12 mouse cellular contexts compared by ENCODE assay signal in genomic region chr13:57450189-57450821, GRCm38 (mm10).
DNase-seq lines count a peak whose midpoint lies in the region; ATAC-seq and TF ChIP-seq lines count a peak whose summit lies in the region.
"Had no signal": no experiment of that assay in that cellular context is flagged by ENCODE, and none has a peak within 500 bp of the region (broad histone marks: within the 10 kb centered on the region; RNA-seq: fewer than 3 reads in every experiment).

No protein-coding gene starts in this region.

- H3K4me2 ChIP-seq in midbrain, postnatal 0 days (ENCODE audit: low read depth, low read length, poor library complexity, severe bottlenecking) = no peak overlapping the region
- H3K4me2 ChIP-seq: heart, embryonic 12.5 days had no signal

- peaks cover 38% of the 10 kb centered on the region for H3K4me1 ChIP-seq in forebrain, embryonic 10.5 days
- peaks cover 3% of the 10 kb centered on the region; the same call in 1 of the 2 replicates for H3K4me1 ChIP-seq in midbrain, postnatal 0 days (ENCODE audit: insufficient read depth, low read length)
- H3K4me1 ChIP-seq in heart, embryonic 10.5 days = no peaks in the 10 kb centered on the region
- H3K4me1 ChIP-seq: heart, embryonic 12.5 days had no signal

- no peak for ATAC-seq in midbrain, postnatal 0 days (ENCODE audit: low FRiP score)

- peak; percentile 12 for DNase-seq in layer of hippocampus, adult 9-10 months (ENCODE audit: low spot score)
- no peak for DNase-seq in layer of hippocampus, adult 11-12 months (ENCODE audit: low spot score)
- DNase-seq in forebrain, embryonic 10.5 days (ENCODE audit: extremely low spot score, low spot score) = peak; percentile 50
- DNase-seq in hindlimb bud, embryonic 11.5 days (ENCODE audit: extremely low spot score, low read depth, low spot score) = peak; percentile 64
- peak; percentile 79 for DNase-seq in midbrain, postnatal 0 days (ENCODE audit: low spot score)
- no peak for DNase-seq in cerebellum, adult 11-12 months
- DNase-seq in heart, embryonic 10.5 days (ENCODE audit: low spot score) = no peak
- DNase-seq in cerebellum, adult 11 months = no peak
- DNase-seq: cerebellum, postnatal 14 days; lung, postnatal 36 days had no signal

- WGBS in forebrain, embryonic 10.5 days = 7% methylated on average over 11 of the region's 11 CpGs
- WGBS in midbrain, postnatal 0 days = 22% methylated on average over 11 of the region's 11 CpGs
- WGBS in heart, embryonic 10.5 days = 33% methylated on average over 11 of the region's 11 CpGs

- H3K27me3 ChIP-seq in forebrain, embryonic 10.5 days (ENCODE audit: poor library complexity, severe bottlenecking) = peaks cover 25% of the 10 kb centered on the region
- H3K27me3 ChIP-seq in midbrain, postnatal 0 days (ENCODE audit: insufficient read depth, low read length) = no peaks in the 10 kb centered on the region
- no peaks in the 10 kb centered on the region for H3K27me3 ChIP-seq in heart, embryonic 10.5 days (ENCODE audit: insufficient read depth, poor library complexity, severe bottlenecking)

- no peak overlapping the region for H3K4me3 ChIP-seq in forebrain, embryonic 10.5 days
- H3K4me3 ChIP-seq in midbrain, postnatal 0 days (ENCODE audit: low read depth, low read length) = no peak overlapping the region
- no peak overlapping the region for H3K4me3 ChIP-seq in heart, embryonic 10.5 days
- H3K4me3 ChIP-seq: heart, embryonic 12.5 days; layer of hippocampus, adult 2 months had no signal

- TF ChIP-seq CTCF in midbrain, postnatal 0 days (IDR thresholded peaks at IDR 0.05) = no peak

- H3K9ac ChIP-seq in midbrain, postnatal 0 days (replicated peaks; ENCODE audit: low read length, poor library complexity, severe bottlenecking) = no peak overlapping the region
- H3K9ac ChIP-seq: heart, embryonic 12.5 days had no signal

- no peaks in the 10 kb centered on the region for H3K36me3 ChIP-seq in forebrain, embryonic 10.5 days (replicated peaks)
- no peaks in the 10 kb centered on the region for H3K36me3 ChIP-seq in midbrain, postnatal 0 days (ENCODE audit: insufficient read depth, low read length)
- H3K36me3 ChIP-seq in heart, embryonic 10.5 days = no peaks in the 10 kb centered on the region
- H3K36me3 ChIP-seq: heart, embryonic 12.5 days had no signal

- peak overlapping the region; percentile 66; the same call in 1 of the 2 replicates for H3K27ac ChIP-seq in forebrain, embryonic 10.5 days
- H3K27ac ChIP-seq in midbrain, postnatal 0 days (ENCODE audit: low read depth, low read length) = no peak overlapping the region
- no peak overlapping the region for H3K27ac ChIP-seq in heart, embryonic 10.5 days
- H3K27ac ChIP-seq: layer of hippocampus, adult 2 months had no signal

- no peaks in the 10 kb centered on the region for H3K9me3 ChIP-seq in forebrain, embryonic 10.5 days
- no peaks in the 10 kb centered on the region for H3K9me3 ChIP-seq in midbrain, postnatal 0 days (ENCODE audit: low read length)
- no peaks in the 10 kb centered on the region for H3K9me3 ChIP-seq in heart, embryonic 10.5 days
- H3K9me3 ChIP-seq: heart, embryonic 12.5 days had no signal

Comparison
In these comparisons a context has a peak if more than half of its experiments do, and no peak if none do; other contexts are left out.
1. DNase-seq: peak in layer of hippocampus, adult 9-10 months (single experiment), forebrain, embryonic 10.5 days (single experiment), hindlimb bud, embryonic 11.5 days (single experiment) and midbrain, postnatal 0 days (single experiment); none in layer of hippocampus, adult 11-12 months (single experiment), cerebellum, adult 11-12 months (single experiment), heart, embryonic 10.5 days (single experiment) and cerebellum, adult 11 months (single experiment).